Mouse (Mus musculus) right cerebral cortex, postnatal 10 days (tissue): ENCODE measurements around the gene Lipi.

Experiments
- DNase-seq, 2 experiments: peaks; one replicate each; pipeline ENCODE4 v3.0.0; 2021; ENCODE audit warnings: low spot score in 2 of 2

Gene Lipi

DNA sequence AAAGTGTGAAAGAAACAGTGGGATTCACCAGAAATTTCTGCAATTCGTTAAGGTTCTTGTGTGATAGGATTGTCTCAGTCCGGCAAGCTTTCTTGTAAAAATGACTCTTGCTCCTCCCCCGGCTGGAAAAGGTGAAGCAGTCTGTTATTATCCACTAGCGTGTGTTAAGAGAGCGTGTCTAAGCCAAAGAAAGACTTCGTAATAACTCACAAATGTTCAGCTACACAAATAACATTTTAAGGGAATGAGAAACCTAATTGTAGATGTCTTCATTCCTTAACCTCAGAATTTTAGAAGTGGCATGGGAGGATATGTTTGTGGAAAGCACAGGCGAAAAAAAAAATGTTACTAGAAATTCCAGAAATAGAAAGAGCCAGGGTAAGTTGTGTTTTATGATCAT, at the start of gene Lipi:
Gene Lipi (minus strand): TSS at position 101 of the 400 bp plus-strand sequence.
- no peak for DNase-seq

DNA sequence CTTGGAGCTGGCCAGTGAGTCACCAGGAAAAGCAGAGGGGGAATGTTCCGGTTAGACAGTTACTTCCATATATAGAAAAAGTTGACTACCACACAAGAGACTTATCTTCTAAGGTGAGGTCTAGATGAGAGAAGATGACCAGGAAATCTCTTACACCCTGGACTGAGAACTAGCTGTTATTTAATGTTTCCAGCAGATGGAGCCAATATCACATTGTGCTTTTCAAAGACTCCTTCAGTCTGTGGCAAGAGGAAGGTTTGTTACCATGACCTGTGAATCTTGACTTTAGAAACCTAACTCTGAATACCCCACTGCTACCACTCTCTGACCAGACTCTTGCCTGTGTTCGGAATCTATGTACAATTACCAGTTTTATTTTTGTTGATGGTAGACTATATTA, 42.0 kb upstream of the Lipi start:
- no peak for DNase-seq

DNA sequence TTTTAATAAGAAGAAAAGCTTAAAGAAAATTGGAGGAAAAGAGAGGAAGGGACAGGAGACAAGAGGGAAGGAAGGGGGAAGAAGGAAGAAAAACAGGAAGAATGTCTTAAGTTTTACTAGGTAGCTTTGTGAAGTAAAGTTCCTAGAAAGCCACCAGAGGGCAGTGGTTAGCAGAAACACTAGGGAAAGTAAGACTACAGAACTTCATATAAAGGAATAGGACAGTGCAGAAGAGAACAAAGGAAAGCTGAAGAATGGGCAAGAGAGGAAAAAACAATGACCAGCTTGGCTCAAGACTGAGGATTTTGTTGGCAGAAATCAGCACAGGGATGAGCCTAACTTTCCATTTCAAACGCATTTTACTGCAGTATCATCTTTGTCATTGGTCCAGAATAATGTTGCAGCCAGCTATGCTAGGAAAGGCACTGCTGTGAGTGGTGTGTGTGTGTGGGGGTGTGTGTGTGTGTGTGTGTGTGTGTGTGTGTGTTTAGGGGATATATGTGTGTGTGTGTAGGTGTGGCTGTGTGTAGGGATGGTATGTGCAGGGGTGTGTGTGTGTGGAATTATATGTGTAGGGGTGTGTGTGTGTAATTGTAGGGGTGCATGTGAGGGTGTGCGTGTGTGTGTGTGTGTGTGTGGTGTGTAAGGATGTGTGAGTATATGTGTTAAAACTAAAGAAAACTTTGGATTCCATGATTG, 31.9 kb upstream of the Lipi start:
- DNase-seq = peak in 1 of 2 experiments; percentile 65

DNA sequence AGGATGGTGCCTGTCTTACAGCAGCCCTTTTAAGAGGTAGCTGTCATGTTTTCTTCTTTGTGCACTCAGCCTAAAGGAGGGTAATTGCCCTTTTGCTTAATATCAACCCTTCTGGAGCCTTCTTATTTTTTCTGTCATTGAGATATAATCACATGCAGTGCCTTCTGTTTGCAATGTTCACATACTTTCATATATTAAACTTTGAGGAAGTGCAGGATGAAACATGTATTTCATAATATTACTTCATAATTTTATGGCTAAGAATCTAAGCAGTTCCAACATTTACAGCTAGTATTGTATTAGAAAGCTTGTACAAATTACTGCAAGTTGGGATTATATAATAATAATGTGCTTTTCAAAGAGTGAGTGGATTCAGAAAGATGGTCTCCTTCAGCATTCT, 26.7 kb upstream of the Lipi start:
- no peak for DNase-seq

DNA sequence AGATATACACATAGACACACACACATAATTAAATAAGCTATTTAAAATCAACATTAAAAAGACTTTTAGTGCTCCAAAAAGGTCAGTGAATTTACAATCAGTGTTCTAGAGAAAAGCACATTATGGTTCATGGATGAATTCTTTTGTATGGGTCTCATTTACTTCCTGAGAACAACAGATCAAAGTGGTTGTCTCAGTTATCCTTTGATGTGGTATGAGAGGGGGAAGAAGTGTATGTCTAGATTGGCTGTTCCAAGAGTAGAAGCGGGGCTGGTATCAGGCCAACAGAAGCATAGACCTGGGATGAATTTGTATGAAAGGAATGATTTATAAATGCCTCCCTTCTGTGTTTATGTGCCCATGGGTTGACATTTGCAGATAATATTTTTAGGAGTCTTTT, 20.6 kb upstream of the Lipi start:
- no peak for DNase-seq

DNA sequence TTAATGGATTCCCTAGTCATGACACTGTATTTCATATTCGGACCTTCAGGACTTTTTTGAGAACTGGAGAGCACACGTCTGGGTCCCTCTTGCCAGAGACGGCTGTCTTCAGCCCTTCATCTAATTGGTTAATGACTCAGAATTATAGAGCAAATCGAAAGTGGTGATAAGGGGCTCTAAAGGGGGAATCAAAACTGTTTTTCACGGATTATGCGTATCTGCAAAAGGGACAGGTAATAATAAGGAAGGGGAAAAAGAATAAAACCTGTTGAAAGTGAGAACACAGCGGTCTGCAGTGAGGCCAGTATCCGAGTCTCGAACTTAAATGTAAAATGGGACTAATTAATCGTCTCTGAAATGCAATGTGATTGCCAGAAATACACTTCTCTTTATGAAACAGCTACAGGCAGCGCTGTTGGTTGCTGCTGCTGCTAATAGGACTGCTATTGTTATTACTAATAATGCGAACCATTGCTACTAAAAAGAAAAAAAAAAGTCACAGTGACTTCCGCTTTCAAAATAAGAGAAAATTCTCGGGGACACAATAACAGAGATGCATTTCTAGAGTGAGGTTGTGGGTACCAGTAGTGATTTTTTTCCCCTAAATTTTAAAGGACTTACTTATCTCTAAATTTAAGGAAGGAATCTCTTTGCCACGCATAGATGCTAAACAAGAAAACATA, 7.8 kb upstream of the Lipi start:
- no peak for DNase-seq

DNA sequence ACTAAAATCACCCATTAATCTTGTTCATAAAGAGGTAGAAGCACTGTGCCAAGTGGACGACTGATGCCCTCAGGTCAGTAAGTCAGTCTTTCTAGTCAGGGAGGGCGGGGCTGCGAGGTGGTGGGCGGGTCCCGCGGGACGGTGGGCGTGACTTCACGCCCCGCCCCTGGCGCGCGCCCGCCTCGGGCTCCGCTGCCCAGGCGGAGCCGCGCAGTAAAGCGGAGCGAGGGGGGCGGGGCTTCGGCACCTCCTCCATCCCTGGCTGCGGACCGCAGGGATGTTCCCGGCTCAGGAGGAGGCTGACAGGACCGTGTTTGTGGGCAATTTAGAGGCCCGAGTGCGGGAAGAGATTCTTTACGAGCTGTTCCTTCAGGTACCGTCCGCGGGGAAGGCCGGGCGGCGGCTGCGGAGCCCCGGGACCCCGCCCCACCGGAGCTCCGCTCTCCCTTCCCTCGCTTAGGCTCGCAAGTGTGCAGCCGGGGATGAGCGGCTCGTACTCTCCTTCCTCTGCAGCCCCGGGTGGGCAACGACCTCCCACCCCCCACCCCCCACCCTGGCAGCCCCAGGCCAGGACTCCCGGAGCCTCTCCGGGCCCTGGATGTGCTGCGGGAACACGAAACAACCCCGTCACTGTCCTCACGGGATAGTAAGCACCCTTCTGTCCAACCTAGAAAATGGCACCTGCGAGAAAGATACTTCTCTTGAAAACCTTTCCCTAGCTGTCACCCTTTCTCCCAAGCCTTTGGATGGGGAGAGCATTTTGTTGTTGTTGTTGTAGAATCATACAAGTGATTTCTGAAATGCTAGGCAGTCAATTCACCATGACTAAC, 7.0 kb upstream of the Lipi start, which contains the start of gene Rbm11:
Gene Rbm11 (plus strand): TSS at position 174 of the 830 bp plus-strand sequence.
- DNase-seq = peak; percentile 81 to 82

DNA sequence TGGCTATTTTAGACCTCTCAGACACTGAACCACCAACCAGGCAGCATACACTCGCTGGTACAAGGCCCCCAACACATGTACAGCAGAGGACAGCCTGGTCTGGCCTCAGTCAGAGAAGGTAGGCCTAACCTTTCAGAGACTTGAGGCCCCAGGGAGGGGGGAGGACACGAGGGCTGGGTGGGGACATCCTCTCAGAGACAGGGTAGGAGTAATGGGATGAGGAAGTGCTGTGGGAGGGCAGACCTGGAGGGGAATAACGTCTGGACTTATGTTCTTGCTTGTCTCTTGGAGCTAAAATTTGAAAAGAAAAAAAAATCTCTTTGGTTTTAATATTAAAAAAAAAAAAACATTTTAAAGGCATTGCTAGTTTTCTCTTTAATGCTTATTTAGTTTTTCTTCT, 605 bp upstream of the Lipi start:
- no peak for DNase-seq

DNA sequence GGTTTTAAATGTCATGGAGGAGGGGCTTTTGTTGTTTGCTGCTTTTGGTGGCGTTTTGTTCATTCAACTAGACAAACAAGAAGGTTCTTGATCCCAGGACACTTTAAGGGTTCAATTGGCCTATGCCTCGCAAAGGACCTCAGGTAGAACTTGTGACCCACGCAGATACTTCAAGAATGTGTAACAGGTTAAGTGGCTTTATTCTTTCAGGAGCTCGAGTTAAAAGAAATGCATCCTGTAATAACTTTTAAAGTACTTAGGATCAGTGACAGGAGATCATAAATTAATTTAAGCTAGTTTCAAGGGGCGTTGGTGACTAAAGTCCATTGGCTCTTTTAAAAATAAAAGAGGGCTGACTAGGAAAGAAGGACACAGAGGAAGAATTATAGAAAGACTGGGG, 3.6 kb downstream of the Lipi start:
- DNase-seq = no peak

DNA sequence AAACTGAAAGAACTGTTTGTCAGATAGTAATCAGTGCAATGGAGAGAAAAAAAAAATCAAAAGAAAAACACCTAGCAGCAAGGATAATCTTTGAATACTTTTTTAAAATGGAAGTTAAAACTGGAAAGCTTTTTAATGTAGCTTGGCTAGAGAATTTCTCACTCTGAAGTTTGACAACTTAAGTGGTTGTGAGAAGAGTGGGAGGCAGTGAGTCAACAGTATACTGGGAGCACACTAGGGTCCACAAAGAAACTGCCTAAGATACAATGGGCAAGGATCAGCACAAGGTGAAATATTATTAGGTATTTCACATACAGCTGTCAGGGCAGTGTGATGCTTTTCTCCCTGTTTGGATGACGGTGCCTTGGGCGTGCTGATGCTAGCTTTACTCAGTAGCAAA, 23.0 kb downstream of the Lipi start:
- no peak for DNase-seq

DNA sequence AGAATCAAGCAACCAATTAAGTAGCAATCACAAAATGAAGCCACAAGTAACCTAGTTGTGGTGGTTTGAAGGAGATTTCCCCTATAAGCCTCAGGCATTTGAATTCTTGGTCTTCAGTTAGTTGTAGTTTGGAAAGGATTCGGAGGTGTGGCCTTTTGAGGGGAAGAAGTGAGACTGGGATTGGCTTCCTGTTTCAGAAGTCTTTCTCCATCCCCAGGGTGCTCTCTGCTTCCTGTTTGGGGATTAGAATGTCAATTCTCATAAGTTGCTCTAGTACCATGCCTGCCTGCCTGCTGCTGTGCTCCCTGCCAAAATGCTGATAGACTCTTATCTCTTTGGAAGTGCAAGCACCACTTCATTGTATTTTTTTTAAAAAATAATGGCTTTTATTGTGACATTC, 40.6 kb downstream of the Lipi start:
- no peak for DNase-seq

DNA sequence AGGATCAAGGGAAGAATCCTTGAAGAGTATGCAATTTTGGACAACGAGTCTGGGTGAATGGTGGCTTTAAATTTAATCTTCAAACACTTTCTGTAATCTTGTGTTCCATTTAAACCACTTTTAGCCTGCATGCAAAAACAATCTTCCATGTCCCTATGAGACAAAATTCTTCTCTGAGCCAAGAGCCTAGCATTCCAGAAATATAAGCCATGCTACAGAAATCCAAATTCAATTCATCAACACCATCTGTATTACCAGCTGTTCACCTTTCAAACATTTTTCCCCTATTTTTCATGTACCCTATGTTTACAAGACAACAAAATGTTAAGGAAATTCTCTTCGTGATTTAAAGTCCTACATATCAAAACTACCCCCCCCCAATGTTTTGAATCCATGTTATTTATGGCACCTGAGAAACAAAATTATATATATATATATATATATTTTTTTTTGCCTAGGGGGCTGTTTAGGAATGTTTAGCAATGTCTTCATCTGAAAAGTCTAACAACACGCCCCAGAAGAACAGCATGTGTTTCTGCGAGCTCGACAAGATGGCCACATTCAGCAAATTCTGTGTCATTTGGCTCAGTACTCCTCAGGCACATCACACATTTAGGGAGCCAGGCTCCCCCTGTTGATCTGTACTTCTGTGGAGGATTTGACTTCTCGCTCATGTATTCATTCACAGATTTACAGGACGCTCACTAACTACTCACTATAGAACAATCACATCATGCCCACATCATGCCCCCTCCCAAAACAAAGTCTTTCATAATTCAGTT, 47.9 kb downstream of the Lipi start:
- peak; percentile 30 to 62 for DNase-seq

DNA sequence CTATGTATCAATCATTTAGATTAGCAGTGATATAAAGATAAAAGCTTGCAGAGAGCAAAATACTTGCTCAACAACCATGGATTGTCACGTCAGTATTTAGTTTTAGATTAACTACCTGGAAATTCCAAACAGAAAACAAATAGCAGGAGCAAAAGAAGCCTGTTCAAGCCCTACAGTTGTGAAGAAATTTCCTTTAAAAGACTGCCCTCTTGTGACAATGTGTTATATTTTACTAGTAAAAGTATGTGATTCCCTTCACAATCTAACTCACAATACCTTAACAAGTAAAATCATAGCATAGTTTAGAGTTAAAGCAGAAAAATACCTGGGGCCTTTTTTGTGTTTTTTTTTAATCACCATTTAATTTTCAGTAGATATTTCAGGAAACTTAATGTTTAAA, 54.2 kb downstream of the Lipi start:
- DNase-seq = no peak

DNA sequence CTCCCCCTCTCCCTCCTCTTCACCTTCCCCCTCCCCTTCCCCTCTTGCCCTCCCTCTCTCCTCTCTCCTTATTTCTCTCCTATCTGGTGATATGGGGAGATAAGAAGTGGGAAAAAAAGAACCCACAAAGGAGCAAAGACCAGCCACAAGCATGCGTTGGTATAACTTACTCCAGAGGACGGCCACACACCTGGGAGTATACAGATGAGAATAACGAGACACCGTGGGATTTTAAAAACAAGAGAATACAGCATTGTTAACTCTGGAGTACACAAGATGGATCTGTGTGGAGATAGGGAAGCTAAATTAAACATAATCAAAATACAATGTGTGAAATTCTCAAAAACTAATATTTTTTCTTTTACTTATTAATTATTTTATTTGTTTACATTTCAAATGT, 89.3 kb downstream of the Lipi start:
- no peak for DNase-seq
